Comparison of ENCODE assay signal across 22 mouse cellular contexts in genomic region chr1:187725351-187725750, GRCm38 (mm10).
DNase-seq lines count a peak whose midpoint lies in the region; ATAC-seq and TF ChIP-seq lines count a peak whose summit lies in the region.
"Had no signal": no experiment of that assay in that cellular context is flagged by ENCODE, and none has a peak within 500 bp of the region (broad histone marks: within the 10 kb centered on the region; RNA-seq: fewer than 3 reads in every experiment).

No protein-coding gene starts in this region.

- WGBS in heart, embryonic 10.5 days, result 81% methylated on average over 1 of the region's 1 CpGs
- 84% methylated on average over 1 of the region's 1 CpGs for WGBS in liver, adult 2 months
- 56% methylated on average over 1 of the region's 1 CpGs for WGBS in liver, postnatal 0 days (ENCODE audit: insufficient replicate concordance)
- 100% methylated on average over 1 of the region's 1 CpGs for WGBS in midbrain, embryonic 11.5 days
- WGBS in midbrain, embryonic 10.5 days, result 86% methylated on average over 1 of the region's 1 CpGs

- H3K9ac ChIP-seq in liver, adult 2 months (ENCODE audit: low read depth, low read length), result no peak overlapping the region
- no peak overlapping the region for H3K9ac ChIP-seq in liver, postnatal 0 days (replicated peaks)
- H3K9ac ChIP-seq in midbrain, embryonic 11.5 days (ENCODE audit: low read length), result no peak overlapping the region

- H3K27me3 ChIP-seq in heart, embryonic 10.5 days (ENCODE audit: insufficient read depth, poor library complexity, severe bottlenecking), result no peaks in the 10 kb centered on the region
- no peaks in the 10 kb centered on the region for H3K27me3 ChIP-seq in liver, adult 2 months (ENCODE audit: control insufficient read depth, insufficient read depth, low read length)
- H3K27me3 ChIP-seq in liver, postnatal 0 days (ENCODE audit: insufficient read depth, low read length), result no peaks in the 10 kb centered on the region
- H3K27me3 ChIP-seq in midbrain, embryonic 11.5 days (ENCODE audit: control insufficient read depth, insufficient read depth, low read length), result no peaks in the 10 kb centered on the region
- H3K27me3 ChIP-seq in midbrain, embryonic 10.5 days (ENCODE audit: low read depth, poor library complexity, severe bottlenecking), result no peaks in the 10 kb centered on the region
- H3K27me3 ChIP-seq: CH12.LX, Patski had no signal

- H3K9me3 ChIP-seq in heart, embryonic 10.5 days, result no peaks in the 10 kb centered on the region
- H3K9me3 ChIP-seq in liver, postnatal 0 days (ENCODE audit: low read length), result no peaks in the 10 kb centered on the region
- H3K9me3 ChIP-seq in midbrain, embryonic 11.5 days (ENCODE audit: control insufficient read depth, low read length), result no peaks in the 10 kb centered on the region
- no peaks in the 10 kb centered on the region for H3K9me3 ChIP-seq in midbrain, embryonic 10.5 days (replicated peaks)

- DNase-seq in heart, adult 11 months, result peak; percentile 54
- no peak for DNase-seq in heart, postnatal 36 days
- DNase-seq in heart, embryonic 10.5 days (ENCODE audit: low spot score), result peak; percentile 53
- DNase-seq in heart, adult 8-10 months (ENCODE audit: low spot score), result no peak
- DNase-seq in liver, adult 2 months (ENCODE audit: extremely low read depth, low read depth, low spot score), result peak; percentile 10
- no peak for DNase-seq in liver, postnatal 0 days
- peak; percentile 14 for DNase-seq in midbrain, embryonic 11.5 days (ENCODE audit: low spot score, missing footprints)
- DNase-seq in midbrain, embryonic 10.5 days (ENCODE audit: low spot score), result no peak
- DNase-seq: adrenal gland, adult 2 months; adrenal gland, adult 8-10 months; adrenal gland, postnatal 10 days; adrenal gland, postnatal 14 days; adrenal gland, postnatal 25 days; adrenal gland, postnatal 36 days; B cell, adult 2 months; cerebellum, adult 11 months; cerebellum, adult 11-12 months had no signal

- TF ChIP-seq POLR2A in liver, adult 2 months (IDR thresholded peaks at IDR 0.05; ENCODE audit: extremely low read depth, insufficient read depth, low read length), result no peak

- H3K79me2 ChIP-seq in liver, adult 2 months (ENCODE audit: control insufficient read depth, insufficient read depth, low read length), result no peaks in the 10 kb centered on the region

- no peak for TF ChIP-seq EP300 in liver, postnatal 0 days (IDR thresholded peaks at IDR 0.05; ENCODE audit: low read depth)

- intact Hi-C loops in heart, postnatal 36 days (cut with DNase I), result no loop called here

- no peak for TF ChIP-seq CTCF in liver, adult 2 months (IDR thresholded peaks at IDR 0.05; ENCODE audit: low read depth, low read length)
- no peak for TF ChIP-seq CTCF in liver, postnatal 0 days (IDR thresholded peaks at IDR 0.05; ENCODE audit: low read depth)

- H3K27ac ChIP-seq in heart, embryonic 10.5 days, result no peak overlapping the region
- no peak overlapping the region for H3K27ac ChIP-seq in liver, adult 2 months (replicated peaks; ENCODE audit: insufficient read depth, low read depth, low read length)
- no peak overlapping the region for H3K27ac ChIP-seq in liver, postnatal 0 days (ENCODE audit: low read depth)
- no peak overlapping the region for H3K27ac ChIP-seq in midbrain, embryonic 11.5 days (ENCODE audit: low read depth, low read length)
- no peak overlapping the region for H3K27ac ChIP-seq in midbrain, embryonic 10.5 days (replicated peaks)

- H3K4me1 ChIP-seq in heart, embryonic 10.5 days, result peaks cover 6% of the 10 kb centered on the region; the same call in 1 of the 2 replicates
- H3K4me1 ChIP-seq in liver, adult 2 months (ENCODE audit: control insufficient read depth, insufficient read depth, low read length), result no peaks in the 10 kb centered on the region
- no peaks in the 10 kb centered on the region for H3K4me1 ChIP-seq in liver, postnatal 0 days (ENCODE audit: insufficient read depth)
- H3K4me1 ChIP-seq in midbrain, embryonic 11.5 days (ENCODE audit: control insufficient read depth, insufficient read depth, low read length), result peaks cover 2% of the 10 kb centered on the region; the same call in 1 of the 2 replicates
- H3K4me1 ChIP-seq in midbrain, embryonic 10.5 days, result peaks cover 31% of the 10 kb centered on the region

- H3K4me3 ChIP-seq in heart, embryonic 10.5 days, result no peak overlapping the region
- H3K4me3 ChIP-seq in liver, adult 2 months (ENCODE audit: insufficient read depth, low read depth, low read length), result no peak overlapping the region
- no peak overlapping the region for H3K4me3 ChIP-seq in liver, postnatal 0 days (ENCODE audit: low read depth, low read length)
- H3K4me3 ChIP-seq in midbrain, embryonic 11.5 days (ENCODE audit: low read depth, low read length), result no peak overlapping the region
- H3K4me3 ChIP-seq in midbrain, embryonic 10.5 days, result no peak overlapping the region

- peaks cover 3% of the 10 kb centered on the region; the same call in 1 of the 2 replicates for H3K36me3 ChIP-seq in heart, embryonic 10.5 days
- no peaks in the 10 kb centered on the region for H3K36me3 ChIP-seq in liver, adult 2 months (ENCODE audit: control insufficient read depth, insufficient read depth, low read length)
- H3K36me3 ChIP-seq in liver, postnatal 0 days (replicated peaks; ENCODE audit: insufficient read depth, low read length), result no peaks in the 10 kb centered on the region
- H3K36me3 ChIP-seq in midbrain, embryonic 11.5 days (ENCODE audit: control insufficient read depth, insufficient read depth, low read length), result no peaks in the 10 kb centered on the region
- no peaks in the 10 kb centered on the region for H3K36me3 ChIP-seq in midbrain, embryonic 10.5 days
- H3K36me3 ChIP-seq: G1E had no signal

- ATAC-seq in liver, postnatal 0 days, result no peak
- ATAC-seq in midbrain, embryonic 11.5 days (ENCODE audit: low FRiP score), result no peak
- ATAC-seq: activated CD4-positive, CD25-positive, alpha-beta regulatory T cell, adult 4 months; CD4-positive, CD25-positive, alpha-beta regulatory T cell, adult 4 months; Patski had no signal

- no peak overlapping the region for H3K4me2 ChIP-seq in liver, postnatal 0 days (ENCODE audit: low read depth, low read length)
- H3K4me2 ChIP-seq in midbrain, embryonic 11.5 days, result no peak overlapping the region

Comparison
In these comparisons a context has a peak if more than half of its experiments do, and no peak if none do; other contexts are left out.
1. DNase-seq: peak in heart, adult 11 months (single experiment), heart, embryonic 10.5 days (single experiment), liver, adult 2 months (single experiment) and midbrain, embryonic 11.5 days (single experiment); none in heart, postnatal 36 days (0 of 2), heart, adult 8-10 months (single experiment), liver, postnatal 0 days (single experiment) and midbrain, embryonic 10.5 days (single experiment).